Mouse (Mus musculus) neural tube, embryonic 10.5 days (tissue): ENCODE results near the gene Cbfa2t3.
A peak's percentile ranks its signal among the peaks of the same experiment; 100 is the strongest.

Experiments
- DNase-seq: peaks from one replicate; pipeline ENCODE4 v3.0.0-alpha.2; 2017; ENCODE audit warnings: low spot score; ENCODE audit errors: extremely low spot score

Cbfa2t3 gene

DNA sequence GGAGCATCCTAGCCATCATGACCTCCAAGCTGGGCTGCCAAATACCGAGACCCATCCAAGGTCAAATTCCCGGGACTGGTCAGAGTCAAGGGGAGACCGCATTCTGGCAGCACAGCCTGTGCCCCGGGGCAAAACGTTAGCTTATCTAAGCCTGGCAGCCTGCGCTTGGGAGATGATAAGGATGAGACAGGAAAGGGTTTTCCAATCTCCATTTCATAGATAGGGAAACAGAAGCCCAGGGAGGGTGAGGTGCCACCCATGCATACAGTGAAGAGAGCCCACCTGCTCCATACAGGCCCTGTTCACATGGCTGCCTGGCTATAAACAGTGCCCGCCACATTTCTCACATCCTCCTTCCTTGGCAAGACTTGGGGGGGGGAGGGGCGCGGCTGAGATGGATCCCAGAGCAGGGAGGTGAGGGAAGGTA lies 32.6 kb downstream of the Cbfa2t3 start:
- DNase-seq, result no peak

DNA sequence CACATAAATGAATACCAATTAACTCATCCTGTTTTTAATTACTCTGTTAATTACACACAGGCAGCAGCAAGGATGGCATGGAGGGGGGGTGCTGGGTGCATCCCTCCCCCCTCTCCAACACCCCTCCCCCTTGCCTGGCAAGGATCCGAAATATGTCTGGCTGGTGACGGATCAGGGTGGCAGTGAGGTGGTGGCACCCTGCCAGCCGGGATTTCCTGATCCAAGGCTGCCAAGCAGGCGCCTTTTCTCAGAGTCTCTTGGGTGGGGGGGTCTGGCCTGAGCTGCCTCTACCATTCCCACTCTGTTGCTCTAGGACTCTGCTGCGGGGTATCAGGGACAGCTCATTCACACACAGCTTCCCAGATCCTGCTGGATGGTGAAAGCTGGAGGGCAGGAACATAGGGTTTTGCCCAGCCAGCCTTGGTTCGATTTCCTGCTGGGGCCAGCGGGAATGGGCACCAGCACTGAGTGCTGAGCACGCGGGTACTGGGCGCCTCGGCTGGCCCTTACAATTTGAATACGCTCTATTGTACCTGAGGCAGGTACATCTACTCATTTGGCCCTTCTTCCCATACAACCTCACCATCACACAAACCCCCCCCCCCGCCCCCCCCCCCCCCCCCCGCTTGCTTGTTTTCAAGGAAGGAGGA lies 33.1 kb downstream of the Cbfa2t3 start:
- DNase-seq, result no peak

DNA sequence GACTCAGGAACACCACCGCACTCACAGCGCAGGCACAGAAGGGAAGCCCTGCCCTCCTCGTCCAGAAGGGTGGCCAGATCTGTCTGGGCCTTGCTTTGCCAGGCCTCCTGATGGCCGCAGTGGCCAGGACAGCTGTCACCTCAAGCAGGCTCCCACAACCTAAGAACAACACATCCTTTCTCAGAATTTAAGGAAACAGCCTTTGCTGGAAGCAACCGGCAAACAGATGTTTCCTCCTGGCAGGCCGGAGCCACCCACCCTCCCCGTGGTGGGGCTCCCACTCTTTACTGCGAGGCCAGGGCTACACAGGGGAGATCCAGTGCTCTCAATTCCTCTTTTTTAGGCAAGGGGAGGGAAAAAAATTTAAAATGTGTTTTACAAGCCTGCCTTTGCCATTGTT lies 33.7 kb downstream of the Cbfa2t3 start:
- DNase-seq, result no peak

DNA sequence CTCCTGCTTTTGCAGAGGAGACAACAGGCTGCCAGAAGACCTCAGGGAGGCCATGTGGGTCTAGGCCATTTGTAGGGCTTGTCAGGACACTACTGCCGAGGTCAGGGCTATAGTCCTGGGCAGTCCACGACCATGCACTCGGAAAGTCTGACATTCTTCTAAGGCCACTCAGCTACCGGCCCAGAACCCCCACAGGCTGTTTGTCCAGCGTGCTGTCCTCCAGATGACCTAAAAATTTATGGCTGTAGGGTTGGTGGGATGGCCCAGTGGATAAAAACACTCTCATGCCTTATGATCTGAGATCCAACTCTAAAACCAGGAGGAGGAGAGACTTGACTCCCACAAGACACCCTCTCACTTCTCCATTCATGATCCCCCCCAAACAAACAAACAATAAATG lies 35.2 kb downstream of the Cbfa2t3 start:
- no peak for DNase-seq

DNA sequence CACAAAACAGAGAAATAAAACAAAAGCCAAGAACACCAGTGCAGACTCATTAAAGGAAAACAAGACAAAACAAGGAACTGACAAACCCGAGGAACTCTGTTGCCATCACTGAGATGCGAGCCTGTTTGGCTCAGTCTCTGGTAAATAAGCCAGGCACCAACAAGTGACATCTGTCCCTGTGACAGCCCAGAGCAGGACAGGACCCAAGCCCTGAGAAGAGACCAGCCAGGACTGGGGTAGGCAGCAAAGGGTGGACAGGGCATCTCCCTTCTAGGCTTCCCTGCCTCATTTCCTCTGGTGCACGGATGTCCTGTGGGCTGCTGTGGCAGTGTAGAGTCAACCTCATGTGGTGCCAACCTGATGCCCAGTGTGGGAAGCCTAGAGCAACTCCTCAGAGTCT lies 35.8 kb downstream of the Cbfa2t3 start:
- no peak for DNase-seq

DNA sequence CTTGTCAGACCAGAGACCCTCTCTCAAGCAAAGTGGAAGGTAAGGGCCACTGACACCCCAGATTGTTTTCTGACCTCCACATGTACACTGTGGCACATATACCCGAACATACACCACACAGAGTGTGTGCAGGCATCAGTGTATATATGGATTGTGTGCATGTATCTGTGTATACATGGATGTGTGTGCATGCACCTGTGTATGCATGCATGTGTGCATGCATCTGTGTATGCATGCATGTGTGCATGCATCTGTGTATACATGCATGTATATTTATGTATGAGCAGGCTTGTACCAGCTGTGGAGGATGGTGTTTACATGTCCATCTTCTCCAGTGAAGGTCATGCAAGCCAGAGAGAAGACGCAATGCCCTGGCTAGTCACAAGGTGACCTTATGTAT lies 37.0 kb downstream of the Cbfa2t3 start:
- DNase-seq, result no peak

DNA sequence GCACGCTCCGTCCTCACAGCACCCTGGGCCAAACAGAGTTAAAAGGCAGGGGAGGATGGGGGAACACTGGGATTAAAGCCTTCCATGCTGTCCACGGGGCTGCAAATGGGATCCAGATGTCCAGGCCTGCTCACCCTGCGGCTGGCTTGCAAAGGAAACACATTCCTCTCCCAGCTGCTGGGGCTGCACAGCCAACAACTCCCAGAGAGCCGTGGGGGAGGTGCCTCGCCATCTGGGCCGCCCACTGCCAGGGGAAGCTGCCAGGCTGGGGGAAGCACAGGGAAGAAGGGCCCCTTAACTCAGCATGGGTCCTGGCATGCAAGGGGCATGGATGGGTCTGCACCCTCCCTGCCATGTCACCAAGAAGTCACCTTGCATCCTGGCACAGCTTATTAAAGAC lies 37.8 kb downstream of the Cbfa2t3 start:
- peak; percentile 75 for DNase-seq

DNA sequence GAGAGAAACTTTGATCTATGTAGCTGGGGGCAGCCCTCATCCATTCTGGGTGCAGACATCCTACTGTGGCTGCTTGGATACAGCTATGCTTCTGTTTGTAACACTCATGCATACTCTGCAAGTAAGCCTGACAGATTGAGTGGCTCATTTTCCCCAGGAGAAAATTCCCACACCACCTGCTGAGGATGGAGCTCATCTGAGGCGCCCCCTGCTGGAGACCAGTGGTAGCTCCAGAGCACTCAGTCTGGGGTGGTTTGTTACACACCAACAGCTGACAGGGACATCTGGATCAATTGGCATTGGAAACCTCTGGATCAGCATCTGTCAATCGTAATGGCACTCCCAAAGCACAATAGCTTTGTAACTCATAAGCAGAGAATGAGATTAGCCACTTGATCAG lies 38.9 kb downstream of the Cbfa2t3 start:
- no peak for DNase-seq

DNA sequence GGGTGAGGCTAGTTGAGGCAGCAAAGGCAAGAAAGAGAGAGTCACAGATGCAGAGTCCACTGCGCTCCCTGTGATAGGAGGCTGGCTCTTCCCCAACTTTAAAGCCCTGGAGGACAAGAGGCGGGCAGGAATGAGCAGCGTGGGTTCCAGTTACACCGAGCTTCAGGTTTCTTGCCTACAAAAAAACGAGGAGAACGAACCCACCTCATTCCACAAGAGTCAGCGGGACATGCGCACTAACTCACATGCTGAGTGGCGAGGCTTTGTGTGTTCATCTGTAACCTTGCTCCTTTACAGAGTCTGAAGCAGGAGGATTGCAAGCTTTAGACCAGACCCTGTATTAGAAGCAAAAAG lies 40.1 kb downstream of the Cbfa2t3 start:
- no peak for DNase-seq

DNA sequence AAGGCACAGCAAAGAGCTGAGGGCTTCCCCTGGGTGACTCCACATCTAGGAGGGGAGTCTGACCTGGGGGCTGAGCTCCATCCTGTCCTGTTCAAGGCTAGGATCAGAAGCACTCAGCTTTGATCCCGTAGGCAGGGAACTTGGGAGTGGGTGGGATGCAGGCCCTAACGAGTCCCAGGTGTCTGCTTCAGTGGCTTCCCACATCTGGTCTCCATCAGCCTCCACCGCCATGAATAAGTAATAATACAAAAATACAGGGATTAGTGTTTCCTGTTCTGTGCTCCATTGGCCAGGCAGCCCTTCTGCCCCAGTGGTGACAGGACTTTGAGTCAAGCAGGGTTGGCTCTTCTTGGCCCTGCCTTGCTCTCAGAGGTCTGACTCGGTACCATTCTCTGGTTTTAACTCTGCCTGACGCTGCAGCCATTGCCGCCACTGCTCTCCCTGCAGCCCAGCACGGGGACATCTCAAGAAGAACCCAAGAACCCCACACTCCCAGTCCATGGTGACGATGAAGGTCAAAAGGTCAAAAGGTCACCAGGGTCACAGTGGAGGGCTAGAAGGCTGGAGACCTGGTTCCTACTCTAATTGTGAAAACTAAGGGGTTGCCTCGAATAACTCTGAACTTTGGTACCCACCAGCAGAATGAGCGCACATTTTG lies 40.6 kb downstream of the Cbfa2t3 start:
- peak; percentile 59 for DNase-seq

DNA sequence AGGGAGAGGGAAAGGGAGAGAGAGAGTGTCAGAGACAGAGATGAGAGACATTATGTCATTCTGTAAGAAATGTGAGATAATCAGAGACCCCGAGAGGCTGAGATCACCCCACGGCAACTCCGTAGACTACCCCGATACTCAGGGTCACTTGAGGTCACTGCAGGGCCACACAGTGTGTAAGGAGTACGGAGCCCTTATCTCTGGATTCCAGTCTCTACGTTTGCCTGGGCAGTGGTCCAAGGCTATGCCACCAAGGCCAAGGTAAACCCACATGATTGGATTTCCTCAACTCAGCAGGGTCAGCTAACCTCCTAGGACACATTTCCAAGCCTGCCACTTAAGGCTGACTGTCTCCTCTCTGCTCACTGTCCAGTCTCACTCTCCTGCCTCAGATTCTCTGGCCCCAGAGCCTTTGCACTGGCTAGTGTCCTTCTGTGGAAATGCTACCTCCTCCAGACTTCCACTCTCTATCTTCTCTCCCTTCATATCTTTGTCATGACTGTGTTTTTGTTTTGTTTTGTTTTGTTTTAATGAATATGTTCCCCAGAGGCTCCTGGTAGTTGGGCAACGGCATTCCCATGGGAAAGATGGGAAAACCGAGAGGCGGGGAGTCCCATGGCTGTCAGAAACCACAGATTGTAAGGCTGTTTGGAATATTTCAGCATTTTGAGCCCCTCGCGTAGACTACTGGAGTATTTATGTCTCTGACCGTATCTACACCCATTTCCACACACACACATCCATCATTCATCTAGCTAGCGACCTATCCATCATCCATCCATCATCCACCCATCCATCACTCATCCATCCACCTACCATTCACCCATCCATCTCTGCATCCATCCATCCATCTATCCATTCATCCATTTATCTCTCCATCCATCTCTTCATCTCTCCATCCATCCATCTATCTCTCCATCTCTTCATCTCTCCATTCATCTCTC lies 42.6 kb downstream of the Cbfa2t3 start:
- DNase-seq, result no peak

DNA sequence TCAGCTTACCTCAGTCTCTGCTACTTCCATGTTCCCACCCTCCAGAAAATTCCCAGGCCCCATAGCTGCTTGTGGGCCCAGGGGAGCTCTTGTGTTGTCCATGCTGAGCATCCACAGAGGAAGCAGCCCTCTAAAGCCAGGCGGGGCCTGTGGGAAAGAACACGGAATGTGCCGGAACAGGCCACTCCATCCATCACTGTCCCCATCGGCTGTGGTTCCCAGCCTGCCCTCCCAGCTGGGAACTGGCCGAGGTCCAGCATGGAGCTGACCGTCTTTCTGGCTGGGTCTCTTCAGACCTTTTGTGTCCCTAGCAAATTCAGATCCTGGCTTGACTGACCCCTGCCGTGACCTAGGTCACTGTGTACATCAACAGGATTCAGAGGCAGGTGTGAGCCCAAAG lies 44.1 kb downstream of the Cbfa2t3 start:
- peak; percentile 29 for DNase-seq

DNA sequence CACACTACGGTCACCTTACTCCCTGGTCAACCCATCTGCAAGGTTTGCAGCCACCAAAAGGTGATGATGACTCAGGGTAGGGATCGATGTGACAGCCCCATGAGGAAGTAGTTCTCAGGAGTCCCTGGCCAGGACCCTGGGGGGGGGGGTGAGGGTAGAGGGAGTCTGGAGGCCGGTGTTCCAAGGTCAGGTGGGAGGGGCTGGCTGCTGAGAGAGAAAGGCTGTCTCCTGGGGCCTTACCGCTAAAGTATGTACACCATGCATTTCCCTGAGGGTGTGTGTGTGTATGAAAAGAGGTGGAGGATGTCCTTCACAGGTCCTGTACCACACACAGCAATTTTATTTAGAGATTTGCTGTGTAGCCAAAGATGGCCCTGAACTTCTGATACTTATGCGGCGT lies 46.3 kb downstream of the Cbfa2t3 start:
- DNase-seq, result no peak

DNA sequence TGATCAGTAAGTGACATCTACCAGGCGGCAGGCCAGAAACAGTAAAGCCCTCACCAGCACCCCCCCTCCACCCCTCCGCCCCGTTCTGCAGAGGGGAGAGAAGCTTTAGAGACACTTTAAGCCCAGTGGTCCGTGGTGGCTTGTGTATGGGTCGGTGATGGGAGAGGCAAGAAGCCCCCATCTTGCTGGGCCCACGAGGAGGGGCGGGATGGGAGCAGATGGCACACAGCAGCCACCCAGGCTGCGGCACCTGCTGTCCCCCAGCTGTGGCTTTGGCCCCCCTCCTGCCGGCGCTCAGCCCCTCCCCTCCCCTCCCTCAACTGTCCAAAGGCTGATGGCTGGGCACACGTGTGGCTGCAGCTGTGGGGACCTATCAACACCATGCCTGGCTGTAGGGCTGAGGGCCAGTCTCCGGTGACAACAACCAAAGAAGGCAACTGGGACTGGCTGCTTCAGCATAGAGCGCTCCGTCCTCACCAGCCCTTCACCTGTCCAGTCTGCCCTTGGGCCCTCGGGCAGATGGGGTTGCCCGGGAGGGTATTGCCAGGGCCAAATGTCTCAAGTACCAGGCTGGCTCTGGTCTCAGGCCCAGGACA lies 47.5 kb downstream of the Cbfa2t3 start:
- no peak for DNase-seq

DNA sequence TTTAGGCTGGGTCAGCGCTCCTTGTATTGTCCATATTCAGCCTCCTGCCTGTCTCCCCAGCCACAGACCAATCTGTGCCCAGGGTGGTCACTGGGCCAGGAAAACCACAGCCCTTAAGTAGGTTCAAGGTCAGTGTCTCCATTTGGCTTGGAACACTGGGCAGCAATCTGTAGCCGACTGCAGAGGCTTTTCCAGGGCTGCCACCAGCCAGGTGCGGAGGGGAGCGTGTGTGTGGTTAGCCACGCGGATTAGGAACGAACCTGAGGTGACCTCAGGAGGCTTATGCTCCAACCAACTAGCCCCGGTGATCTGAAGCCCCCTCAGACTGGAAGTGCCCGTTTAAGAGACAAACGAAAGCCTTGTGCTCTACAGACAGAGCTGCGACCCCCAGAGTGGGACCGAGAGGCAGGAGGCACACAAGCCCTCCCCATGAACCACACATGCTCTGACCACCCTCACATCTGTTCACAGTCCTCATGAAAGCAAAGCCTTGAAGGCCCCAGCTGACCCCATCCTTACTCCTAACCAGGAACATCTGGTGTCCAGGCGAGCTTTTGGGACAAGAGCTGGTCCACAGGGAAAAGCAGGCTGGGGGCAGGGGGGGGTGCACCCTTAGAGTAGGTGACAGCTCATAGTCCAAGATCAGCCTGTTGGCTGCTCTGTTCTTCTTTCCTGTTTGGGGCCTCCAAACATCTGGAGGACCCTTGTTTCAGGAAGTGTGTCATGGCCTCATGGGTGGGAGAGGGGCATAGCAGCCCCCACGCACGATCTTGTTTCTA lies 50.5 kb downstream of the Cbfa2t3 start:
- peak; percentile 44 for DNase-seq

DNA sequence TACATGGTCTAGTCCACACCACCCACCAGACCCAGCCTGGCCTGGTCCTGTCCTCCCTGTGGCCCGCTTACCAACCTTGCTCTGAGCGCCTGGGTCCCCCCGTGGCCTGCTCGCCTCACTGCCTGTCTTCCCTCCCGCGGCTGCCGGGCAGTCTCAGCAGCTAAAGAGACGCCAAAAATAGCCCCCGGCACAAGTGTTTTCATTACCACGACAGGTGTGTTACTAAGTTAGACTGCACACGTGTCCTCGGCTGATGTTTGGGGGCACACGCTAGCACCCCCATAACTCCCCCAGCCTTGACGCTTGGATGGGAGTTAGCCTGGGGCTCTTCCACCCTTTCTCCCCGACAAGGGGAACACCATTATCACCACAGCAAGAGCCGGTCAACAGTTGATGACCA lies 52.6 kb downstream of the Cbfa2t3 start:
- no peak for DNase-seq

DNA sequence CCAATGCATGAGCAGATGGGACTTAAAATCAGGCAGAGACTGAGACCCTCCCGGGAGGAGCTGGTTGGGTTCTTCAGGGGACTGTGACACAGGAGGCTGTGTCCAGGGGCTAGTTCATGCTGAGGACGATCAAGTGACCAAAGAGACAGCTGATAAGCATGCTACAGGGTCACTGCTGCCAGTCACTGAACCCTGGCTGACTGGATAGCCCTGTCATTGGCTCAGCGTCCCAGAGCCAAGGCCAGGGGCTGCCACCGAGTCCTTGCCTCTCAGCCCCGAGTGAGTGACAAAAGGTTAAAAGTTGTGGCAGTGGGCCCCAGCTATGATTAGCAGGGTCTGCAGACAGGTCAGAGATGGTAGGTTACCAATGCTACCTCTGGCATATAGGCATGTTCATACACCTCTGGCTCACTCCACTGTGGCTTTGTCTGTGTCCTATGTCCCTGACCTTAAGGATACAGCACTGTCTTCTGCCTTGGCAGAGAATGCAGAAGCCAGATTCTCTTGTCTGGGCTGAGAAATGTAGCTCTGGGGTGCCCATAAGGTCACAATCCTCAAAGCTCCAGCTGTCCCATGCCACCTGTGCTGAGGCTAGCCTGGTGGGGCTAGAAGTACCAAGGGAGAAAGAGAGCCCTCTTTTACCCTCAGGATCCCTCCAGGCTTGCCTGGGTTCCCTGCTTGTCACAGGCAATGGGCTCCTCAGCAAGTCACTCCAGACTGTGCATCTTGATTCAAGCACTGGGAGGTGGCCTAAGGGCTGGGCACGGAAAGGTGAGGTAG lies 54.5 kb downstream of the Cbfa2t3 start:
- no peak for DNase-seq

DNA sequence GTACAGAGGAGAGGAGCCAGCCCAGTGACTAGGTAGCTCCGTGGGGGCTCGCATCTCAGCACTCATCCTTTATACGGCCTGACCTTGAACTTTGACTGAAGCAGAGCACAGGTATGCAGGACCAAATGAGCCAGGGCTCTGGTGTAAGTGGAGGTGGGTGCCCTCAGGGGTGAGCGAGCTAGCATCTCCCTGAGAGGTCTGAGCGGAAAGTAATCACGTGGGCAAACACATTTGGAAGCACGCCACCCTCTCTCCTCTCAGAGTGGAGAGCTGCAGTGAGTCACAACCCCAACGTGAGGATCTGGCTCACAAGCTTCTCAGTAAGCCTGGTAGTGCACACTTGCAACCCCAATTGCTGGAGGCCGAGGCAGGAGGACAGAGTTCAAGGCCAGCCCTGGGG lies 56.8 kb downstream of the Cbfa2t3 start:
- DNase-seq, result no peak

DNA sequence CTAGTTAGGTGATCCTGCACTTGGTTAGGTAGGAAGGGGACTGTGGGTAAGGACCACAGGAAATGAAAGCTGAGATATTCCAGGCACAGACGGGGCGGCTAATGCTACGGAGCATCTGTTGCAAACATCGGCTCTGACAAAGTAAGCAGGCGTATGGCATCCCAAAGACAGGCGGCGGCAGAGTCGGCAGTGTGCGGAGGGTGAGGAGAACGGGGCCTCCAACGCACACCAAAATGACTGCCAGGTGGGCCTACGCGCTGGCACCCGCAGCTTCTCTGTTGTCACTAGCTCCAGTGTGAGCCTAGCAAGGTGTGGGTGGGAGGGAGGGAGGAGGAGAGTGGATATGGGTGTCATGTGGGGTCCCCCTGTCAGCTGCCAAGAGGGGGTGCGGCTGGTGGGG lies 57.5 kb downstream of the Cbfa2t3 start:
- DNase-seq, result no peak

DNA sequence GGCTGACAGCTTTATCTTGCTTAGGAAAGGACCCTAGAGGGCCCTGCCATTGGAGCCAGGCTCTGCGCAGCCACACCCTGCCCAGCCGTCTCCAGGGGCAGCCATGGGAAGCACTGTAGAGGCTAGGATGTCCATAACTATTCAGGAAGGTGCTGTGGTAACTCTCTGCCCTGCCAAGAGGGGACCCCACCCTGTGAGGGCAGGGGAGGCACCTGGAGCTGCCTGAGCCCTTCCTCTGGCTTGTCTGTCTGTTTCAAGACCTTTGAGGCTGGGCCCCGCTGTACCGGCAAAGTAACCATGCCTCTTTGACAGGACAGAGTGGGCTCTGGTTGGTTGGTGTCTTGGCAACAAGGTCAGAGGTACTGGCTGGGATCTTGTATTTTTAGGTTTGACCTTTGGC lies 58.1 kb downstream of the Cbfa2t3 start:
- DNase-seq, result no peak
